Mouse (Mus musculus) small intestine, adult 2 months (tissue): ENCODE measurements at regions not wholly inside any gene's neighbourhood (a gene's known extent, or its start where the extent isn't known, plus 50 kb on each side); places are given as distances from the start of the nearest gene placed in this dataset.

Experiments used
- CTCF ChIP-seq: fragments of 200-500 bp; IDR thresholded peaks from 2 replicates; pipeline ENCODE4 v1.5.1; 2012; ENCODE audit warnings: low read depth, mild to moderate bottlenecking, control low read depth, inconsistent platforms, low read length, moderate library complexity, mixed read lengths; ENCODE audit not compliant: insufficient replicate concordance, insufficient read length; ENCODE audit errors: extremely low read depth
- POLR2A ChIP-seq: fragments of 200-500 bp; IDR thresholded peaks from 2 replicates; pipeline ENCODE4 v1.6.1; 2012; ENCODE audit warnings: low read depth, mild to moderate bottlenecking, control low read depth, inconsistent platforms, low read length, moderate library complexity

DNA sequence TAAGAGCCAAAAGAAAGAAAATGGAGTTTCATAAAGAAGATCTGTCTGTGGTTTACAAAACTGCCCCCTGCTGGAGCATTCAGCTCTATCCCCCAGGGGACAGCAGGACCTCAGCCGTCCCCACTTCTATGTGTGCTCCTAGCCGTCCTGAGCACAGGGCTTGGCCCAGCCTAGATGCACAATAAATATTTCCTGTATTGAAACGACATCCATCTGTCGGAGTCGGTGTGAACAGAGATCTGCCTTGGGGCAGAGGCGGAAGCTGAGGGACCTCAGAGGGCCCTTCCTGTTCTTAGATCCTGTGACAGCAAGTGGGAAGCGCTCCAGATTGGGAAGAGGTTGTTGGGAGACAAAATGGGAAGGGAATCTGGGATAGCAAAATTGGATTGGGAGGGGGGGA lies 62.5 kb upstream of the Cxcl14 start:
- TF ChIP-seq CTCF (no peak), POLR2A (no peak)
